Mouse (Mus musculus) kidney, adult 2 months (tissue): ENCODE data around the gene Sertad3.

ENCODE experiments used
- CTCF ChIP-seq: fragments of 200-500 bp; conservative IDR thresholded peaks from 2 replicates; pipeline ENCODE4 v1.5.1; 2011; ENCODE audit warnings: low read depth, mild to moderate bottlenecking, control low read depth, low read length, moderate library complexity, mixed read lengths; ENCODE audit not compliant: insufficient read depth, insufficient read length
- POLR2A ChIP-seq: fragments of 200-500 bp; IDR thresholded peaks from one replicate; pipeline ENCODE4 v1.6.1; 2011; ENCODE audit warnings: low read depth, low read length, control low read depth

GRCm38 (mm10) chr7:27473835-27474489 is 394 bp downstream of the Sertad3 start:
- TF ChIP-seq POLR2A (no peak), CTCF (no peak)
